Mouse (Mus musculus) lung, adult 2 months (tissue): ENCODE measurements around the gene Tle3. TPM values are rescaled to one million over a fixed set of nuclear protein-coding genes. Genes with fewer than 3 reads are reported as not detected.

Experiments
- DNase-seq: peaks from one replicate; pipeline ENCODE4 v3.0.0; 2022
- H3K4me1 ChIP-seq: fragments of 200-500 bp; 2 replicates; pipeline ENCODE4 v1.6.1; 2011; ENCODE audit warnings: low read length; ENCODE audit not compliant: control insufficient read depth, insufficient read depth
- H3K4me3 ChIP-seq: fragments of 200-500 bp; replicated peaks from 2 replicates; pipeline ENCODE3; 2011; ENCODE audit warnings: low read depth, mild to moderate bottlenecking, control low read depth, low read length; ENCODE audit errors: extremely low read depth
- CTCF ChIP-seq: fragments of 200-500 bp; IDR thresholded peaks from 2 replicates; pipeline ENCODE4 v1.5.1; 2011; ENCODE audit warnings: mild to moderate bottlenecking, low read length, control low read depth; ENCODE audit not compliant: insufficient read depth
- POLR2A ChIP-seq: fragments of 200-500 bp; IDR thresholded peaks from 2 replicates; pipeline ENCODE4 v1.6.1; 2011; ENCODE audit warnings: low read depth, mild to moderate bottlenecking, control low read depth, low read length, borderline replicate concordance; ENCODE audit errors: extremely low read depth
- WGBS: fragments of 180-500 bp; shearing (Covaris S2); methylation state at CpG from one replicate; pipeline ENCODE4 v1.1.7; 2018; 5-methylcytosine and 5-hydroxymethylcytosine counted together
- polyA plus RNA-seq: library from polyadenylated mRNA; depleted of rRNA; stranded (reverse); fragments of >200 nt; gene quantifications from 2 replicates; pipeline ENCODE4 v1.2.3, GENCODE M21; 2012

The Tle3 gene
- polyA plus RNA-seq, 1 experiment, result 55.1 TPM

GRCm38 (mm10) chr9:61402268-61402667 is 30.1 kb downstream of the Tle3 start:
- peaks cover 5% of the 10 kb centered on the region for H3K4me1 ChIP-seq
- TF ChIP-seq CTCF, result no peak
- no peak for TF ChIP-seq POLR2A
- 69% methylated on average over 4 of the region's 4 CpGs for WGBS
- H3K4me3 ChIP-seq, result no peak overlapping the region
- no peak for DNase-seq

- WGBS, result 96% methylated on average over 5 of the region's 5 CpGs
- DNase-seq, result no peak
- Histone ChIP-seq H3K4me1 (peaks cover 5% of the 10 kb centered on the region), H3K4me3 (no peak overlapping the region)
- TF ChIP-seq CTCF (no peak), POLR2A (no peak)
These were observed 30.6 kb downstream of the Tle3 start for GRCm38 (mm10) chr9:61402716-61403115.

GRCm38 (mm10) chr9:61403866-61404614 is 31.9 kb downstream of the Tle3 start:
- no peak for DNase-seq
- Histone ChIP-seq H3K4me3 (no peak overlapping the region), H3K4me1 (peaks cover 5% of the 10 kb centered on the region)
- 88% methylated on average over 16 of the region's 16 CpGs for WGBS
- no peak for TF ChIP-seq POLR2A
- TF ChIP-seq CTCF, result no peak

GRCm38 (mm10) chr9:61404615-61404980 is 32.4 kb downstream of the Tle3 start:
- H3K4me1 ChIP-seq, result peaks cover 5% of the 10 kb centered on the region
- no peak for TF ChIP-seq POLR2A
- TF ChIP-seq CTCF, result no peak
- 86% methylated on average over 3 of the region's 3 CpGs for WGBS
- no peak overlapping the region for H3K4me3 ChIP-seq
- no peak for DNase-seq

GRCm38 (mm10) chr9:61404998-61405621 is 32.9 kb downstream of the Tle3 start:
- Histone ChIP-seq H3K4me3 (no peak overlapping the region), H3K4me1 (peaks cover 5% of the 10 kb centered on the region)
- WGBS, result 54% methylated on average over 19 of the region's 19 CpGs
- no peak for DNase-seq
- TF ChIP-seq CTCF (no peak), POLR2A (no peak)

- no peak for TF ChIP-seq POLR2A
These were observed 34.2 kb downstream of the Tle3 start for GRCm38 (mm10) chr9:61406343-61406742.

GRCm38 (mm10) chr9:61409046-61409445 is 36.9 kb downstream of the Tle3 start:
- no peak for TF ChIP-seq POLR2A
- TF ChIP-seq CTCF, result no peak
- WGBS, result 82% methylated on average over 8 of the region's 8 CpGs
- H3K4me1 ChIP-seq, result peaks cover 5% of the 10 kb centered on the region
- no peak overlapping the region for H3K4me3 ChIP-seq
- no peak for DNase-seq

More at GRCm38 (mm10) chr9:61406343-61406742, 34.2 kb downstream of the Tle3 start:
- H3K4me1 ChIP-seq, result peaks cover 5% of the 10 kb centered on the region
- no peak overlapping the region for H3K4me3 ChIP-seq
- DNase-seq, result no peak
- 100% methylated on average over 1 of the region's 1 CpGs for WGBS

GRCm38 (mm10) chr9:61413665-61414456 is 41.7 kb downstream of the Tle3 start:
- DNase-seq, result no peak
- TF ChIP-seq CTCF (no peak), POLR2A (no peak)
- Histone ChIP-seq H3K4me3 (no peak overlapping the region), H3K4me1 (no peaks in the 10 kb centered on the region)
- WGBS, result 89% methylated on average over 14 of the region's 14 CpGs

GRCm38 (mm10) chr9:61416571-61416970 is 44.4 kb downstream of the Tle3 start:
- no peaks in the 10 kb centered on the region for H3K4me1 ChIP-seq
- 68% methylated on average over 9 of the region's 9 CpGs for WGBS
- no peak overlapping the region for H3K4me3 ChIP-seq
- no peak for TF ChIP-seq CTCF
- no peak for TF ChIP-seq POLR2A
- no peak for DNase-seq

GRCm38 (mm10) chr9:61421626-61422025 is 49.5 kb downstream of the Tle3 start:
- DNase-seq, result no peak
- 63% methylated on average over 3 of the region's 3 CpGs for WGBS

More at GRCm38 (mm10) chr9:61421626-61422025, 49.5 kb downstream of the Tle3 start:
- no peaks in the 10 kb centered on the region for H3K4me1 ChIP-seq
- TF ChIP-seq CTCF (no peak), POLR2A (no peak)
- no peak overlapping the region for H3K4me3 ChIP-seq
